Mouse (Mus musculus): ENCODE measurements at regions not wholly inside any gene's neighbourhood (a gene's known extent, or its start where the extent isn't known, plus 50 kb on each side); places are given as distances from the start of the nearest gene placed in this dataset.

DNA sequence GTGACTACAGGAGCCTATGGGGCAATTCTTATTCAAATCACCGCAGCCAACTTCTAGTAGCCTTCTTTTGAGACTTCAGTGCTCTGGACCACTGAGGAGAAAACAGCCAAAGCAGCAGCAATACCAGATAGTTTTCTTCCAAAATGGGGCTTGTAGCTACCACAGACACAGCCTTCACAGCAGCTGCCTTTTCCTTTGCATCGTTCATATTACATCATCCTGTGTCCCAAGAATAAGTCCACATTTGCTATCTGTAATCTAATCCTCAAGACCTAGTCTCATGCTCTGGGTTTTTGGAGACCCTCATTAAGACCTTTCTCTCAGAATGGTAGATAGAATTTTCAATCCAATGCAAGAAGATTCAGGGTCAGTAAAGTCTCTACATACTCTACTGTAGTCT, 258.2 kb upstream of the Rbms1 start:
- DNase-seq = no peak

DNA sequence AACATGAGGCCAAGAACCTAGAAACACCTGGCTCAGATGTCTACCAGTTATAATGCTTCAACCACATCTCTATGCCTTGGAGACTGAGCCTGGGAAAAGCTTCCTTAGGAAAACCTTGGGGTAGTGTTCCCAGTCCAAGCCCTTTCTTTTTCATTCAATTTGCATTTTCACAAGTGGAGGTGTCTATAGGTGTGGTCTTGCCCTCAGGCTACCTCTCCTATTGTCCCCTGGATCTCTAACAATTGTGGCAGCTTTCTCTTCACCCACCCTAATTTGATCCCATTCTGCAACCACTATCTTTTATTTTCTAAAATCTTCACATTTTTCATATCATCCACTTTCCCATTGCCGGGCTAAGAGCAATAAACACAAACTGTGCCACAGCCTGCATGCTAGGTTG, 251.0 kb upstream of the Rbms1 start:
- no peak for DNase-seq

DNA sequence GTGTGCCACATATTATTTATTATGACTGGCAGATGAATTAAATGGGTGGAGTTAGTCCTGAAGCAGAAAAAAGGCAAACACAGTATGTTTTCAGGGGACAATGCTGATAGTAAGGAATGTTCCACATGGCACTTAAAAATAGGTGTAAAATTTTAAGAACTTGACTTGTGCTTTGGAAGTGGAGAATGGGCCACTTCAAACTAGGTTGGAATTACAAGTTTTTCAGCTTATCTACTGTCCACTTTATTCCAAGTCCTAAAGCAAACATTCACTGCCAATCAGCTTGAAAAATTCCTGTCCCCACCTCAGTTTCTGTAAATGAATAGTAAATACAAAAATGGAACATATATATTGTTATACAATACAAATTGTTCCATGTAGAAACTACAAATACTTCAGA, 238.4 kb upstream of the Rbms1 start:
- DNase-seq = no peak

DNA sequence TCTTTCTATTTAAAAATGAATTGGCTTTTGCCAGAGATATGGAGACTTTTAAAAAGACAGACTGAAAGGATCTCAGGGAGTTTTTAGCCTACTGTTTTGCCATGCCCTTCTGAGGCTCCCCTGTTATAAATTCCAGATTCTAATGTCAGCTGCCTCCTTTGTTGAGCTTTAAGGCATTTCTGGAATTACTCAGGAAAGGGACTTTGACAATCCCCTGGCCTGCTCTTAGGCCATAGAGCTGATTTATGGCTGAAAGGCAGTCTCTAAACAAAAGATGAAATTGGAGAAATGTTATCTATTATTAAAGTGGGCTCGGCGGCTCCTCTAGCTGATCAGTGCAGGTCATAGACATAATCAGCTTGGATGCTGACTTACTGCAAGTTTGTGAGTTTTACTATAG, 231.0 kb upstream of the Rbms1 start:
- DNase-seq = no peak

DNA sequence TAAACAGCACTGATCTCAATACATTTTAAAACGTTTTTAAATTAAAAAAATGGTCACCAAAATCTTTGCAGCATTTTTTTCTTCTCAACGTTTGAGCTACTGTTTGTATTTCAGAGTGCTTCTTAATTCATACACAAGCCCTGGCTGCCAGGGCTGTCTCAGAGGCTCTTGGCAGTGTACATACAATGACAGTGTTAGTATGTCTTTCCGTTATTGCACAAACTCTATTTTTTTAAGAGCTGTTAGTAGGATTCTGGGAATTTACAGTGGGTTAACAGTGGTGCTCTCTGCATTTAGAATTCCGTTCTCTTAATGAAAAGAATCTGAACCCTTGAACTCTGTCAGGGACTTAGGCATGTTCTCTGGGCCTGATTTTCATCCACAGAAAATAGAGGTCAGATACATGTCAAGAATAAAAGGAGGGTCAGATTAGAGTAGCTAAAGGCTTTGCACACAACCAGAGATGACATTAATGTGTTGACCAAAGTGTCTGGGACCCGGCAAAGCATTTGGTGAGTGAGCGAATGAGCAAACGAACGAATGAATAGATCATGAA, 219.5 kb upstream of the Rbms1 start:
- DNase-seq = no peak

DNA sequence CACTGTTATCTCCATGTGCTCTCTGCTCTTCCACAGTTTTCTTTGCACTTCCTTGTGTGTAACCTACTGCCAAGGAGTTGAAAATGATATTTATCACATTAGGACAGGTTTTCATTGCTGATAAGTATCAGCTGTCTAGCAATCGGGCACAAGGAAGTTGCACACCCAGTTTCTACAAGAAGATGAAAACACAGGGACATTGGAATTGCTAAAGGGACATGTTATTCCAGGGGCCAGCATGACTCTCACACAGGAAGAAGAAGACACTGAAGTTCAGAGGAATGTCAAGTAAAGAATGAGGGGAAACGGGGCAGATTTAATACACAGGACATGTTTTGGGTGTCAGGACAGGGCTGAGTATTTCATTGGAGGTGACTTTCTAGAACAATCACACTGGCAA, 214.8 kb upstream of the Rbms1 start:
- DNase-seq = no peak

DNA sequence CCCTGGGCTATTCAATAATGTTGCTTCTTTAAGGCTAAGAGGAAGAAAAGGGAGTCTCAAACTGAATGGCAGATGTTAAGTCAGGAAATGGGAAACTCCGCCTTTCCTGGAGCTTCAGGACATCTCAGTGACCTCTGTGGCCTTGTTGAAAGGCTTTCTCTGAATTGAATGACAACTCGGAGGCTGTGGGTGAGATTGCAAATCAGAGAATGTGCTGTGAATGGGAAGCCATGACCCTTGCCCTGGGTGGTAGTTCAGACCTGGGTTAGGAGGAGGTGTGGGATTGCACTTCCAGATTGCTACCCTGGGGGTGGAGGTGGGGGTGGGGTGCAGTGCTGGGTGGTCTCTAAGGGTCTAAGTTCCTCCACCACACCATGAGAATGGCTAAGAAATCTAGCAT, 213.8 kb upstream of the Rbms1 start:
- DNase-seq = no peak

DNA sequence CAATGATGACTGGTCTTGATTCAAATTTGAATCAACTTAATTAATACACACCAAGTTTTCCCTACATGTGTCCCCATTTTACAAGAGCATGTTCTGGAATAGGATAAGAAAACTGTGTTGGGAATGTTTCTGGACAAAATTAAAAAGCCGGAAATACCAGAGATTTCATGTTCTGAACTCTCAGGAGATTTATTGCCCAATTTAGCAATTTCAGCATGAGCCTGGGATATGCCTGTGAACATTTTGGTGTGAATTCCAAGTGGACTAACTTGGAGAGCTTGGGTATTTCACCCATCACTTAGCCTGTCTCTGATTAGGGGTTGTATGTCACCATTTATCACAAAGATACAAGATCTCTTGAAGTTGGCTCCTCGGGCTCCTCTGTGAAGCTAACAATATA, 210.6 kb upstream of the Rbms1 start:
- DNase-seq = no peak

DNA sequence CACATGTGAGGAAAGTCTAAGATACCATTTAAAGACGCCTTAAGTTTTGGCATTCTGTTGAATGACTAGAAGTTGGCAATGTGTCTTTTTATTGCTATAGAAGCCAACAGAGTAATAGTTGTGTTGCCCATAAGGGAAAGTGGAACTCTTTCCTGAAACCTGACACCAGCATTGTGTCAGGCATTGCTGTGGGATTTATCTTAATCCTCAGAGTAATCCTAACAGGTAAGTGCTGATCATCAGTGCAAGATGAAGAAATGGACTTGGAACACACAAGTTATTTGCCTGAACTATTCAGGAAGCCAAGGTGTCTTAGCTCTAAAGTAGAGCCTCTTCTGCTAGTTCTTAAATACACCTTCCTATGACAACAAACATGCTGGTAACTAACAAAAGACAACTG, 198.3 kb upstream of the Rbms1 start:
- no peak for DNase-seq

DNA sequence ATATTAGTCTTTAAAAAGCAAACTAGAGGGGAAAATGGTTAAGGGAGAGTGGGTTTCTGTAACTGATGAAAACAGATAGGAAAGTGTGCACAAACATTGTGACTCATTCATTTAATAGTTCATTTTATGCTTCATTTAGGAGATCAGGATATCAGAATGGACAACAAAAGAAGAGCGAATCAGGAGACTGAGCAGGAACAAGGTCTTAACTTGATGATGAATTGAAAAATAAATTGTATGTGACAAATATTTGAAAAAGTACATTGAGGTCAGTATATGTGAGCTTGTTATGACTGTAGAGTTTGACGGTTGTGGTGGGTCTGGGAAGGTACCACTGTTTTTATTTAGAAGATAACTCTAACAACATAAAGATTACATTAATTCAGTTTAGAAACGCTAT, 196.8 kb upstream of the Rbms1 start:
- no peak for DNase-seq

DNA sequence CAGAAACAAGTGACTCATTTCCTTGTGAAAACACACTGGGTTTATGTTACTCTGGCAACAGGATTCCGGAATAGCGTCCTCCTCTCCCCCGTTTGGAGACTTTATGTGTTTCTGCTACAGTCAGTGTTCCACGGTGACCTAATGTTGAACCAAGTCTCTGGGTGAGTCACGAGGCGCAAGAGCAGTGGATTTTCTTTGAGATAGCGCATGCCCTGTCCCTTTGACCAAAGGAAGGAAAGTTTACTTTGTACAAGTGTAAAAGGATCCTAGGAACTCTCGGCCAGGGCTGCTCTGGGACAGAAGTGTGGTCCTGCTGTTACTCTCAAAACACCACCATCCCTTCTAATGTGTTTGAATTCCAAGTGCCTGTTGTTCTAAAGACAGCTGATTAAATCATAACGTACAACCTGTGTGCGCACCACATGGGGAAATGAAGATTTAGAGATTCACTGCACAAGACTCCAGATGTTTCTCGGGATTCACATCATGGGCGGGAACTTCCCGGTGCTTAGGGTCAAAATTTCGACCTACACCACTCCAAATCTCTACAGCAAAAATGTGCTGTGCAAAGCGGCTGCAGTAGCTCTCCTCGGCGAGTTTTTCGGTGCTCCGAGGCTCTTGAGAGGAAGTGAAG, 176.1 kb upstream of the Rbms1 start:
- DNase-seq = no peak

DNA sequence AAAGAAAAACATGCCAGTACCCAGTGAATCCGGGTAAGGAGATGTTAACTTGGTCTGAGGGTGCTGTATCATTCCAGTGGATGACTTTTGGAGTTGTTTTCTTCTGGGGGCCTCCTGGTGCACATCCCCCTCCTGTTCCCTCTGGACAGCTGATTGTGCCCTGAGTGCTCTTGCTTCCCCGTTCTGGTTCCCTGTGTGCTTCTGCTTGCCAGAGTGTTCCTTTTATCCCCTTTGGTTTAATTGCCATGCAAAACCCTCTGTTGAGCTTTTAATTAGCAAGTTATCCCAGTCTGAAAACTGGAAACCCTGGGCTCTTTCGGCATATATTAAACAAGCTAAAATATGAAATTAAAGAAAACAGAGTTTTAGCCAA, 175.6 kb upstream of the Rbms1 start:
- DNase-seq = no peak

DNA sequence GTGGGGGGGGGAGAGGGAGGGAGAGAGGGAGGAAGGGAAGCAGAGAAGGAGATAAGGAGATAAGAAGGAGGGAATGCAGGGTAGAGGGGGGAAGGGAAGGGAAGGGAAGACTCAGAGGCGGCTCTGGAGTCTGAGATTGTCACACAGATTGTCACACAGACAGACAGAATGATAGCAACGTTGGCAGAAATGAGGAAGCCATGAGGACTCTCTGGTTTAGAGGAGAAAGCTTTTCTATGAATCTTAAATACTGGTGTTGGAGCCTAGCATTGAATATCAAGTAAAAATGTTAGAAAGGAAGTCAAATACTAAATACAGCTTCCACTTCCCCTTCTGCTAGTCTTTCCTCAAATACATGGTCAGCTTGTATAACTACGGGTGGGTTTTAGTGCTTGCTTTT, 174.4 kb upstream of the Rbms1 start:
- DNase-seq = no peak

DNA sequence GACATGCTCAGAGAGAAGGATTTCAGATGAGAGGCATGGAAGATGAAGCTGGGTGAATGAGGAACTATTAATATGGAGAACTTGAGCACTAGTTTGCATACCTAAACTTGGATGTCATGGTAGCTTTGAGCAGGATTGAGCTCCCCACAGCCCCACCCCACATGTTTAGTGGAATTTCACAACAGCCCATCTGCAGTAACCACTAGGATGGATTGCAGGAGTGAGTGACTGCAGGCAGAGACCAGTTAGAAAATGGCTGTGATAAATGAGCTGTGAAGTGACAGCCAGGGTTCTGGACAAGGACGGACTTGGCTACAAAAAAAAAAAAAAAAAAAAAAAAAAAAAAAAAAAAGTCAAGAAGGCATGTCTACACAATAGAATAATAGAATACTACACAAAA, 173.9 kb upstream of the Rbms1 start:
- DNase-seq = no peak

DNA sequence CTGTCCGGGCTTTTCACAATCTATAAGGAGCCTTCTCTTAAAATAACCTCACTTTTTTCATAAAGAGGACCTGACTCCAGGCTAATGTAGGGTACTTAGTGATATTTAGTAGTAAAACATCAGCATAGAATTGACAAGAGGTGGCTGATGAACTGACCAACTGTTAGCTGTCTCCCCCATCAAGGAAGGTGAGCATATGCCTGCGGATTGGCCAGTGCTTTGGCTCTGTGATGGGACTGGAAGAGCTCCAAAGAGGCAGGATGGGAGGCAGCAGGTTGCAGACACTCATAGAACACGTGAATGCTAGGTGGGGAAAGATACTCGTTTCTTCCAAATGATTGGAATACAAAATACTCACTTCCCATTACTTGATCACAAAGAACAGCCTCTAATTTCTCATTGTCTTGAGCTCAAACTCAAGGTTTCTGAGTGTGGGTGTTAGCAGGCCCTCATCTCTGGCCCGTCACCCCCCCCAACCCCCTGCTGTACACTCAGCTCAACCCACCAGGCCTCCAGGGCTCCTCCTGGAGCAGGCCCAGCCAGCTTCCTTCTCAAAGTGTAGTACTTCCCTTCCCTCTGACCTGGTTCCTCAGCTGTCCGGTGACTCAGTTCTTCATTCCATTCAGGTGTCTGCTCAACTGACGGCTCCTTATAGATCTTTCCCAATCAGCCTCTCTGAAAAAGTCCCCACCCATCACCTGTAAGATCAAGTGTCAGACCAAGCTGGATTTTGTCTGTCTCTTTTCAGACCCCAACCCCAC, 160.2 kb upstream of the Rbms1 start:
- peak; percentile 73 to 75 for DNase-seq

DNA sequence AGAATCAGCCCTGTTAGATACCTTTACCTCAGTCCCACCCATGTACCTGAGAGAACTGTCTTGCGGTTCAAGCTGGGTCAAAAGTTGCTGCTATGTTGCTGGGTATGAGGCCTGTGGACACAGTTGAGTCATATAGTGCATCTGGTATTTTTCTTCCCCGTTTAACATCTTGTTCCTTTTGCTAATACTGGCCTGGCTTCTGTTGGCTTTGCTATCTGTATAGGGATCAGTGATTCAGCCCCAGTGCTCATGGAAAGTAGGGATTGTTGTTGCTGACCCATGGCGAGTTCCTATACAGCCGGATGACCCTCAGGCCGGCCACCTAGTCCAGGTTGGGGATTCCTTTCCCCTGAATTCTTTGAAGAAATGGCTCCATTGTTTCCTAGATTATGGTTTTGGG, 158.3 kb upstream of the Rbms1 start:
- DNase-seq = no peak

DNA sequence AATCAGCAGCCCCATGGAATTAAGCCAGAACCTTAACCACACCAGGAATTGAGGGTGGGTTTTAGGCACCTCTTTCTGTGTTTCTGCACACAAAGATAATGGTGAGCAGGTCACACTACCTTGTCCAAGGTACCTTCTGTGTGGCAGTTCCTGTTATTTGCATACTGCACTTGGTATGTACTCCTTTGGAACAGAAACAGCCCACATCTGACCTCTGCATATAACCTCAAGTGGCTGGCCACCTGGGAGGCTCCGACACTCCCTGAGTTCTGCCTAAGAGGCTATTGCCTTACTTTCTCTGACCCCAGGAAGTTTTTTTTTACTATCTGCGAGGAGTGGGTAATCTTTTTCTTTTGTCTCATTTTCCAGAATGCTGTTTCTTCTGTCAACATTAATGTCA, 151.6 kb upstream of the Rbms1 start:
- no peak for DNase-seq

DNA sequence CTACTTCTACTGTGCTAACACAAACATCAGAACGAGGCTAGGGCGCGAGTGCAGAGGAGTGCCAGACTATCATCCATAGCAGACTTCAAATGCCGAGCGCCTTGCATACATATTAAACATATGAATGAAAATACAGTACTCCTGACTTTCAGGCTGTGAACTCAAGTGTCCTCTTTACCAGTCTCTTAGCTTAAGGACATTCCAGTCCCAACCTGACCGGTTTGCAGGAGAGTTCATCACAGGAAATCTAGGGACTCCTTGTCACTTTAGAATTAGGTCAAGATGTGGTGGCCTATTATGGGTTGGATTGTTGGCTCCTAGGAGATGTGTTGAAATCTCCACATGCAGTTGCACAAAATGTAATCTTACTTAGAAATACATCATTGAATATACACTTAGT, 150.9 kb upstream of the Rbms1 start:
- no peak for DNase-seq

DNA sequence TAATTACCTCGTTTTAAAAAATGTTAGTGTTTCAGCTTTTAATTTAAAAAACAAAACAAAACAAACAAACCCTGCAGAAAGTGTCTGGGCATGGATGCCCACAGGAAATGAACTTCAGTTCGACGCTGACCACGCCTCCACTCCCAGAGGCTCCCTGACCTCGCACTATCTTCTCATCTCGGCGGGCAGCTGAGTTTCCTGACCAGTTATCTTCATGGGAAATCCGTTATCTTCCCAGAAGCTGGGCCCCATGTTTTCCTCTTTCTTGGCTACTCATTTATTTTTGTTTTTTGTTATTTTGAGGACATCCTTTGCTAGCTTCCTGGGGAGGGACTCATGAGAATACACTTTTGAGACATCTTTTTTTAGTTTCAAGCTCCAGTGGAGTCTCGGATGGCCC, 147.6 kb upstream of the Rbms1 start:
- DNase-seq = no peak

DNA sequence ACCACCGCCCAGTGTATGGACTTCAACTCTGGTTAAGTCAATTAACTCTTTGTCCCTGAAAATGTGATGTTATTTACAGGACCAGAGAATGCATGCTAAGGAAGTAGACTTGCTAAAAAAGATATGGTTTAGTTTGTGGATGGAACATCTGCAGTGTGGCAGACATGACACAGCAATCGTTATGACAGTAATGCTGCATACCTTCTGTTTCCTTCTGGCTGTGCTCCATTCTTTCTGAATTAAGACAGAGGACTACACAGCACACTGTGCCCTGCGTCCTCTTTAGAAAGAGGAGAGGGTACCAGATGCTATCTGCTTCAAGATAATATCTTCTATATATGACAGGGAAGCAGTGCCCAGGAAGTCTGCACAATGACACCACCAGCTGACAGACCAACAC, 146.6 kb upstream of the Rbms1 start:
- DNase-seq = no peak

DNA sequence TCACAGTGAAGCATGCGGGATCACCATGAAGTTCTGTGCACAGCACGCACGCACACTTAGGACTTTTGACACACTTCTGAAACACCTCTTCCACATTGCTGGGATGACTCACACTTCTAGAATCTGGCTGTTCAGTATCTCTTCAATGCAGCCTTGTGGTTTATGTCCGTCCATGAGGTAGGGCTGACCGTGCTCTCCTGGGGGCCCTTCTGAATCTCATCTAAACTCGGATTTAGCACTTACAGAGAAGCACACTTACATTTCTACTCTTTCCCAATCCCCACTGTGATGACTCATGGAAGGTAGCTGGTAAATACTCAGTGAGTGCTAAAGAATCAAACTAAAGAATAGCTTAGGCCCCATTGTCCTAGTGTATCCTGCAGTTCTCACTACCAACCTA, 142.2 kb upstream of the Rbms1 start:
- DNase-seq = no peak

DNA sequence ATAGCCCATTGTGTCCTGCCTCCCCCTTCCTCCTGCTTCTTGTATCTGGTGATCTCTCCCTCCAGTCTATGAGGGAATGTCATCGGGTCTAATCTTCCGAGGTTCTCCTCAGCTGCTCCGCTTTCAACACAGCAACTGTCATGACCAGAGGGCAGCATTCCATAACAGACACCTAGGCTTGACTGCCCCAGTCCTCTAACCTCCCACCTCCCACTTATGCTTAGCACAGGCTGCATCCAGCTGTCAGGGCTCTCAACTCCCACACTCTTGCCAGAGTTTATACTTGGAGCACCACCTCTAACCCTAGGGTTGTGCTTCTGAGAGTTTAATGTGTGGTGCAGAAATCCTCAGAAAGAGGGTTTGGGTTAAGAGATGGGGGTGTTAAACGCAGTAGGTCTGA, 137.9 kb upstream of the Rbms1 start:
- DNase-seq = no peak

DNA sequence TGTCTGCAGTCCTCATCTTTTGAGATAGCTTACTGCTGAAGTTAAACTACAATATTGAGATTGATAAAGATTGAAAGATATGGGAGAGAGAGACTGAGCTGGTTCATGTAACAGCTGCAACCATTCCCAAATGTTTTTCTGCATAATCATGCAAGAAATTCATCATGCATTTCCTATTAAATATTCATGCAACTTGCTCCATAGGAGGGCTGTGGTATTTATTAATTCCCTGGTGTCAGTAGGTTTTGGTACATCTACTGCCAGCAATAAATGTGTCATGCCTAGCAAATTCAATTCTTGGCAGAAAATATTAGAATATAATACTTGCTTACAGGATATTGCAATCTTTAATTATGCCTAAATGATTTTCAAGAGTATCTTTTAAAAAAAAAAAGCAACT, 125.5 kb upstream of the Rbms1 start:
- no peak for DNase-seq

DNA sequence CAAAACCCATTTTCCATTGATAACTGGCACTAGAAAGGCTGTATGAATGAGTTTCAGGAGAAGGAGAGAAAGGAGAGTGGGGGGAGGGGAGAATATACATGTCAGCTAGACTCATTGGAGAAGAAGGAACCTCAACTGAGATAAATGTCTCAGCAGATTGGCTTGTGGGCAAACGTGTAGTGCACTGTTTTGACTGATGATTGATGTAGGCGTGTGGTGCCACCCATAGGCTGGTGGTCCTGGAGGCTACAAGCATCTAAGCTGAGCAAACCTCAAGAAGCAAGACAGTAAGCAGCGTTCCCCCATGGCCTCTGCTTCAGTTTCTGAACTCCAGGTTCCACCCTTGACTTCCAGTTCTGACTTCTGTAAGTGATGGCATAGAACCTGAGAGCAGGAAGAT, 121.8 kb upstream of the Rbms1 start:
- no peak for DNase-seq

DNA sequence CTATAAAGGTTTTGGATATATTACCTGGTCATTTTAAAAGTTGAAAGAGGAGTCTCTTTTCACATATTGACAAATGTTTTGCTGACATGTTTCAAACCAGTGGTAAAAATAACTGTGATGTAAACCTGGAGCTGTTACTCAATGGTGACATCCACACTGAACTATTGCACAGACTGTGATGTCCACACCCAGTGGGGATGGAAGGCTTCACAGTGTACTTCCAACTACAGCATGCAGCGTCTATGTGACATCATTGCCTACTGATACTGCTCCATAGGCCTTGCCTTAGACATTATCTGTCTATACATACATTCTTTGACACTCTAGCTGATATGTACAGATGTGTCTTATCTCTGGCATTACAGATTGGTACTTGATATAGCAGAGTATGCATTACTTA, 120.1 kb upstream of the Rbms1 start:
- DNase-seq = no peak
